Mouse (Mus musculus) adrenal gland, postnatal 10 days (tissue): ENCODE data around the gene Sulf2. TPM values are rescaled to one million over a fixed set of nuclear protein-coding genes. Genes with fewer than 3 reads are reported as not detected.

ENCODE experiments used
- DNase-seq: peaks from one replicate; pipeline ENCODE4 v3.0.0; 2021; ENCODE audit warnings: mixed read lengths
- total RNA-seq, 2 experiments: library from RNA; stranded (reverse); gene quantifications; 2 replicates each; pipeline ENCODE4 v1.2.3; 2021

Gene Sulf2
- total RNA-seq, 2 experiments from 2014 or later = 54.5 to 62.8 TPM

GRCm38 (mm10) chr2:166149482-166149881, 6.0 kb downstream of the Sulf2 start:
- no peak for DNase-seq

- DNase-seq = no peak
These were observed 6.7 kb downstream of the Sulf2 start for GRCm38 (mm10) chr2:166148672-166149332.

DNA sequence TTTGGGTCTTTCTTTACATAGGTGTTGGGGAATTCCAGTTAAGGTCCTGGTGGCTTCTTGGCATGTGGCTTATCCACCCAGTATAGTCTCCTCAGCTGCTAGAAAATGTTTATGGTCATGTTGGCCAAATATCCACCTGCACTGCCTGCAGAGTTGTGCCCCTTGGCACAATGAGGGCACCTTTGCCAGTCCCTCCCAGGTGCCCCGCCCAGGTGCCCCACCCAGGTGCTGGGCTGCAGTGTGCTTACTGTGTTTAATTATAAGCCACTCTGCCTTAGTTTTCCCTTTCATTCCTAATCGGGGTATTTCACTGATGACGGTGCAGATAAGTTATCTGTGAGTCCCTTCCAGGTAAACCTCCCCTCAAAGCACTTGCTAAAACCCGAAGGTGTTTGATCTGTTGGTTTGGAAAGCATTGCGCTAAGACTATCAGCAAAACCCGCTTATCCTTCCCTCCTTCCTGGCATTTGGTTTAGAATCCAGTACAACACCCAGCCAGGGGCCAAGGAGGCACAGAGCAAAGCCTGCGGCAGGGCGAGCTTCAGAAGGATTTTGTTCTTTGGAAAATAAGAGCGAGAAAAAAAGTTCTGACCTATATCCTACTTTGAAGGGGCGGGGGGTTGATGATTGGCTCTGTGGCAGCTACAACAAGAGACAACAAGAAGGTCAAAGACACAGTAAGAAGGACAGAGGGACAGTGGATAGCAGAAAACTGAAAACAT, 7.4 kb downstream of the Sulf2 start:
- no peak for DNase-seq

DNA sequence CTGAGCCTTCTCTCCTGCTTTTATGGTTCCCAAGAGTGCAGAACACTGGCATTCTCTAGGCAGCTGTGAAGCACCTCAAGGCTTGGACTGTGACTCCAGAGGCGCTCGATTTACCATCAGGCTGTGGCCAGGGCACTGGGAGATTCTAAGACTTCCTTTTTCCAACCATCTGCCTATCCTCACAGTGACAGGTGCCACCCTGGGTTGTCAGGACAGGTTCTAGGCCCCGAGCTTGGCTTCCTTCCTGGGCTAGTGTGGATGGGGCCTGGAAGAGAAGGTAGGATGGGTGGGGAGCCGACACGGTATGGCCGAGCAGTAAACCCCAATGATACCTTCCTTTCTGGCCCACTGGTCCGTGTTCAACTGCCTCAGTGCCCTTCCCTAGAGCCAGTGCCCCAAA, 9.0 kb downstream of the Sulf2 start:
- no peak for DNase-seq

- no peak for DNase-seq
These were observed 10.4 kb downstream of the Sulf2 start for GRCm38 (mm10) chr2:166145031-166145430.

DNA sequence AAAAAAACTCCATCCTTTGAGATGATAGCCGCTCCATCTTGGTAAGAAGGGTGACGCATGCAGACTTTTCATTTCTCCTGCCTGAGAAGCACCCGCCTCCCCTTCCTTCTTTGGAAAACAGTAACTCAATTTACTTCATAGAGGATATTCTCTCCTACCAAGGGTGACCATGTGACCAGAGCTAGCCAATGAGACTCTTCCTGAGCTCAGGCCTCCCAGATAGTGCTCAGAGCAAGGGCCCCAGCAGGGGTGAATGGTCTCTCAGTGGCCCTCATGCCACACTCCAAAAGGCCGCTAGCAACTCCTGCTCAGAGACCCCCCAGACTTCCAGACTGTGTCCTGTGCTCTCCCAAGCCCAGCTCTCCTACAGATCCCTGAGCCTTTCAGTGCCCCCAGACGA, 11.6 kb downstream of the Sulf2 start:
- no peak for DNase-seq

- DNase-seq = peak; percentile 35
These were observed 12.8 kb downstream of the Sulf2 start for GRCm38 (mm10) chr2:166142561-166143112.

DNA sequence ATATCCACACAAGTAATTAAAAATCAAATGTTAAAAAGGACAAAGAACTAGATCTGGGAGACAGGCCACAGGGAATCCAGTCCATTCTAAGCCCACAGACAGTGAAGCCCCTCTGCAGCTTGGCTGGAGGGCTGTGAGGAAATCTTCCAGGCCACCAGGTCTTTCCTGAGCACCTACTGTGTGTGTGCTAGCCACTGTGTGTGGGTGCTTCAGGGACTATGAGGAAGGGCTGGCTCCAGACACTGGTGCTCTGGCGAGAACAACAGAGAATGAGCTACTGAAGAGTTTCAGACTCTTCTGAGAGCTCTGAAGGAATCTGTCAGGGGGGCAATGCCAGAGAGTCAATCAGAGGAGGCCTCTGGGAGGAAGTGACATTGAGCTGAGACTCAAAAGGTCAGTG, 13.6 kb downstream of the Sulf2 start:
- no peak for DNase-seq

DNA sequence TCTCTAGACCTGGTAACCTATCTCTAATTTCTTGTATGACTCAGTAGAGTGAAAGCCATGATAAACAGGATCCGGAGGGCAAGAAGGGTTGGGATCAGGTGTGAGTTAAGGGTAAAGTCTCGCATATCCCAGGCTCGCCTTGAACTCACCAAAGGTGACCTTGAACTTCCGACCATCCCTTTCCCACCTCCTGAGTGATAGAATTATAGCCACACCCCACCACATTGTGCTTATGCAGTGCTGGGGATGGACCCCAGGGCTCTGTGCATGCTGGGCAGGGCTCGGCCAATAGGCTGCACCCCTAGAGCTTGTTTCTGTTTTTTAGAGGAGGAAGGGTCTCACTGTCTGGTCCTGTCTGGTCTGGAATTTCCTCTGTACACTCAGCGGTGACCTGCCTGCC, 14.4 kb downstream of the Sulf2 start:
- DNase-seq = no peak

DNA sequence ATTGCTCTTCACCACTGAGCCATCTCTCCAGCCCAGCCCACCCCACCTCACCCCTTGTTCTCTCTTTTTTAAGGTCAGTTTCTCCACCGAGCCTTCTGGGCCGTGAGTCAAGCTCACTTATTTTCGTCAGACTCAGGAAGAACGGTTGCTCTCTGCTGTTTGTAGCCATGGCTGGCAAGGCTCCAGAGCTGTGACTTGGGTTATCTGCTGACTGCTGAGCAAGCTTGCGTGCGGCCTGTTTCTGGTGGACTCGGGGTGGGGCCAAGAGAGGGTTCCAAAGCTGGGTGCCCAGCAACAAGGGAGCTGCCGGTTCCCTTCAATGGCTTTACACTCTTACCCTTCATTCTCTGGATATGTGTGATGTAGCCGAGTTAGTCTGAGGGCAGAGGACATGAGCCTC, 15.0 kb downstream of the Sulf2 start:
- DNase-seq = peak; percentile 85

DNA sequence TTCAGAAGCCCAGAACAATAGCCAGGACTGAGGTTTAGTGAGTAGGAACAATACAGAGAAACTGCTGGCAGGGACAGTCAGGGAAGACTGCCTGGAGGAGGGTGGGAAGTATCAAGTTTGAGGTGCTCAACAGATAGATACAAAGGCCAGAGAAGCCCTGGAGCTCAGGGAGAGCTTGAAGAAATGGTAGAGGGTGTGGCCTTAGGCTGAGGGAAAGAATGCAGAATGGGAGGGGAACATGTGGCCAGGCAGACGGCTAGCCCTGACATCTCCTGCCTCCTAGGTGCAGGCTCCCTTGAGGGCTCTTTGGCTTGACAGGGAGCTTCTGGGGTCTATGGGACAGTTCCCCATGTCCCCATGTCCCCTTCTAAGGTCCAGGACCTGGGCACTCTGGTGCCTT, 17.2 kb downstream of the Sulf2 start:
- DNase-seq = no peak

DNA sequence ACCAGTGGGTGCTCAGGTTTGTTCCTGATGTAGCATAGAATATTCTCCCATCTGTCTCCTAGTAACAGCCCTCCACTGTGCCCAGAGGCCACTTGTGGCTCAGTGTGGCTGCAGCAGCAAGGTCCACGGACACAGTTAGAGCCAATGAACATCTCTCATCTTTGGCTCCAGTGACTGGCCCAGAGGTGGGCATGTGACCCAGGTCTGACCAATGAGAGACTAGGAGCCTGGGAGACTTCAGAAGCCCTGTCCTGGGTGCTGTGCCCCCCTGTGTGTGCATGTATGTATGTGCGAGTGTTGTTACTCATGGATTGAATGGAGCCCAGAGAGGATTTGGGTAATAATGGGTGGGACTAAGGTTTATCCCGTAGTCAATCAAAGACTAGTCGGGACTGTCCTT, 18.0 kb downstream of the Sulf2 start:
- DNase-seq = no peak

GRCm38 (mm10) chr2:166135711-166136485, 19.6 kb downstream of the Sulf2 start:
- no peak for DNase-seq

- no peak for DNase-seq
These were observed 26.7 kb downstream of the Sulf2 start for GRCm38 (mm10) chr2:166128756-166129155.

- DNase-seq = no peak
These were observed 27.4 kb downstream of the Sulf2 start for GRCm38 (mm10) chr2:166128032-166128431.

DNA sequence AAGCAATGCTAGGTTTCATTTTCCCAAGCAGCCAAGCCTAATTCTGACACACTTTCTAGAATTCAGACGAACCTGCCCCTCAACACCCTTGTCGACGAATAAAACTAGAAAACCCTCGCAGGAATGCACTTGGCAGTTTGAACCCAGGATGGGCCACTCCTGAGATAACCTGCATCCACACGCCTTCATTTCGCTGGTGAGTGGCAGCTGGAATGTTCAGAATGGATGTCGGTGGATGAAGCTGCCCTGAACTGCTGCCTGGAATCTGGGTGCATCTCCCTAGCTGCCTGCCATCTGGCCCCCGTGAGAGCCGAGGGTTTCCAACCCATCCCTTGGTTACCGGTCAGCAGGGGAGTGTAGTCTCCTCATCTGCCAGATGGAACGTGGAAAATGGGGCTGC, 29.1 kb downstream of the Sulf2 start:
- DNase-seq = no peak

DNA sequence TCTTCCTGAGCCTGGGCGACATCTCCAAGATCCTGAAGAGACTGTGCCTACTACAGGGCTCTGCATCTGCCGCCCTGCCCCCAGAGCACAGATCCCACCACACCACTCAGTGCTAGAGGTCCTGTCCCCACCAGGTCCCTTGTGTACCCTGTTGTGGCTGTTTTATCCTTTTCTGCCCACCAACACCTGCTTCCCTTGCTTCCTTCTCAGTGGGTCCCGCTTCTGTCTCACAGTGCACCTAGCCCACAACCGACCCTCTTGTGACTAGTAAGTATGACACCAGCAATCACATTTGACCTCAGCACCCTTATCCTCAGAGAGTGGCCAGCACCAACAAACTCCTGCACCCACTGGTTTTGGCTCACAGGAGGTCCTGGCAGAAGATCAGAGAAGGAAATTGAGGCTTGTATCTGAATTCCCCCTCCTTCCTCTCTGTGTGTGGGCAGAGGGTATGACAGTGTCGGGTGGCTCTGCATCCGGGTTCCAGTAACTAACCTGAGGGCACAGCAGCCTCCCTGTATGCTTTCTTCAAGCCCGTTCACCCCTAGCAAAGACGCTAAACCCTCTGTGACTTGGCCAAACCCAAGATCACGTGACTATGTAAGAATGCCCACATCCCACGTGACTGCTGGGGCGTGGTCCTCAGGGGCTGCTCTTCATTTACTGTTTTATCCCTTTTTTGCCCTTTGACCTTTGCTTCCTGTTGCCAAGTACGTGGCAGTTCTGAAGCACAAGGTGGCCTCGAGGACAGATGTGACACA, 29.8 kb downstream of the Sulf2 start:
- DNase-seq = no peak

- no peak for DNase-seq
These were observed 30.4 kb downstream of the Sulf2 start for GRCm38 (mm10) chr2:166125033-166125432.

DNA sequence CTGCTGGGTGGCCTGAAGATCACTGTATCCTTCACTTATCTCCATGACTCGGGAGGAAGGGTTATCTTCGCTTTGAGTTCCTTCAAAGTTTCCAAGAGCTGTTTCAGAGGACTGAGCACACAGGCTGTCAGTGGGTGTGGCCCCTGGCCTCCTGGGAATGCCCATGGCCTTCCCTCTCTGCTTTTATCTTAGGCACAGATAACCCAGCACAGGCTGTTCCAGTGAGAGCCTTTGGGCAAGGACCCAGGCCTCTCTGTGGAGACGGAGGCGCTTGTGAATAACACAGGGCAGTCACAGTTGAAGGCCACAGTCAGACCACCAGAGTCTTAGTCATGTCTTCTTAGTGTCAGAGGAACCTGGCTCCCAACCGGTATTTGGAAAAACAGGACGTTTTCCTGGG, 32.7 kb downstream of the Sulf2 start:
- peak; percentile 60 for DNase-seq

- no peak for DNase-seq
These were observed 33.6 kb downstream of the Sulf2 start for GRCm38 (mm10) chr2:166121681-166122355.

DNA sequence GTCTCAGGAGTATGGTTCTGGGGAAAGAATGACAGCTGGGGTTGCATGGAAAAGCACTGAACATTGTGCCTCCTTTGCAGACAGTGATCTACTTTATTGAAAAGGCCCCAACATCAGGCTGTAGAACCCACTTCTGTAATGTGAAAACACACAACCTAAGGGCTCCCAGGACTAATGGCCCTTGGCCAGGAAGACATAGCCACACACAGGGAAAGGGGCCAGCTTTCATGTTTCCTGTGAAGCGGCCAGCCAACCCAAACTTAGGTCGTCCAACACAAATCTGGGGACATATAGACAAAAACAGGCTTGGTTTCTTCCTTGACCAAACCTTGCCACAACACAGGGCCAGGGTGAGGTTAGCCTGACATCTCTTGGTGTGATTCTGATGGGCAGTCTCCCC, 35.5 kb downstream of the Sulf2 start:
- DNase-seq = no peak

GRCm38 (mm10) chr2:166116704-166117103, 38.8 kb downstream of the Sulf2 start:
- DNase-seq = no peak
